Mouse (Mus musculus): ENCODE data around the gene Ppp1r27. TPM values are rescaled to one million over a fixed set of nuclear protein-coding genes. Genes with fewer than 3 reads are reported as not detected.

Gene Ppp1r27
- total RNA-seq (2021) (under 1 TPM in 1 of 2 experiments, not detected in 1; 0.34 TPM), polyA plus RNA-seq (2012; rRNA removed) (0.64 and 0.96 TPM in 2 replicates)
- long read RNA-seq: 0 reads

DNA sequence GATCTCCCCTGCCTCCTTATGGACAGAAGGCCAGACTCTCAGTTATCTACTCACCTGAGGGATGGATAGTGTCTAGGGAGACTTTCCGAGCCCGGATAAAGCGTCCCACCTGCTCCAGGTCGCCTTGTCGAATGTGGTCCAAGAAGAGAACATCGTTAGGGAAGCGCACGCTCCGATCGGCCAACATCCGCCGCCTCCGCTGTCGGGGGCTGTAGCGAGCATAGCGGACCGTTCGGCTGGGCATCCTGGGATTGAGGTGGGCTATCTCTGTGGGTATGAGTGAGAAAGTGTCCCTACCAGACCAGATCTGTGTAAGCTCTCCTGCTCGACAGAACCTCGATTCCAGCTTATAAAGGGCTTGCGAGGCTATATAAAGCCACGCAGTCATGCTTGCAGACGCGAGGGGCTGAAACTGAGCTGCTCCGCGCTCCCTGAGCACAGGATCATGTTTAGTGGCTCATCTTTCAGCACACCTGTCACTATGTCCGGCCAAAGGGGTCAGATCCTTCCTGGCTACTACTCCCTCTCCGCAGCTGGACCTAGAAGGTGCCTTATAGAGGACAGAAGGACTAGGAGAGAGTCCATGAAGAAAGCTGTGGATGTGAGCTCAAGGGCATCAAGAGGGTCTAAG is at the start of gene Ppp1r27:
Gene Ppp1r27 (minus strand): TSS at position 323 of the 631 bp plus-strand sequence.
- TF ChIP-seq CTCF (IDR thresholded peaks at IDR 0.05) (no peak), EP300 (IDR thresholded peaks at IDR 0.05; ENCODE audit: insufficient read depth, low read depth, low read length) (no peak), POLR2A (IDR thresholded peaks at IDR 0.05; ENCODE audit: insufficient read depth, low read depth, low read length) (no peak)
- 92% methylated on average over 28 of the region's 28 CpGs for WGBS
- Histone ChIP-seq H3K4me1 (ENCODE audit: control insufficient read depth, insufficient read depth, low read length) (peaks cover 14% of the 10 kb centered on the region), H3K27me3 (ENCODE audit: control insufficient read depth, insufficient read depth, low read length) (no peaks in the 10 kb centered on the region), H3K4me3 (peak within 1 kb of the TSS; percentile 96), H3K9ac (ENCODE audit: low read depth, low read length) (peak within 1 kb of the TSS; percentile 79), H3K79me2 (replicated peaks; ENCODE audit: control insufficient read depth, insufficient read depth, low read length) (no peaks in the 10 kb centered on the region), H3K27ac (peak within 1 kb of the TSS; percentile 93), H3K36me3 (ENCODE audit: control insufficient read depth, insufficient read depth, low read length) (no peaks in the 10 kb centered on the region)
- no peak for DNase-seq
- intact Hi-C loops (cut with DNase I): no loop called here

GRCm38 (mm10) chr11:120600716-120601115 is 49.8 kb upstream of the Ppp1r27 start:
- no peak overlapping the region for H3K27ac ChIP-seq
- no peaks in the 10 kb centered on the region; the same call in 1 of the 2 replicates for H3K36me3 ChIP-seq (ENCODE audit: control insufficient read depth, insufficient read depth, low read length)
- peaks cover 3% of the 10 kb centered on the region; the same call in 1 of the 2 replicates for H3K79me2 ChIP-seq (replicated peaks; ENCODE audit: control insufficient read depth, insufficient read depth, low read length)
- H3K4me3 ChIP-seq: no peak overlapping the region
- TF ChIP-seq POLR2A (IDR thresholded peaks at IDR 0.05; ENCODE audit: insufficient read depth, low read depth, low read length) (no peak), EP300 (IDR thresholded peaks at IDR 0.05; ENCODE audit: insufficient read depth, low read depth, low read length) (no peak), CTCF (IDR thresholded peaks at IDR 0.05) (no peak)
- peaks cover 7% of the 10 kb centered on the region for H3K4me1 ChIP-seq (ENCODE audit: control insufficient read depth, insufficient read depth, low read length)
- 86% methylated on average over 3 of the region's 3 CpGs for WGBS
- intact Hi-C loops (cut with DNase I): no loop called here
- no peaks in the 10 kb centered on the region for H3K27me3 ChIP-seq (ENCODE audit: control insufficient read depth, insufficient read depth, low read length)
- no peak for DNase-seq
- H3K9ac ChIP-seq (ENCODE audit: low read depth, low read length): no peak overlapping the region

DNA sequence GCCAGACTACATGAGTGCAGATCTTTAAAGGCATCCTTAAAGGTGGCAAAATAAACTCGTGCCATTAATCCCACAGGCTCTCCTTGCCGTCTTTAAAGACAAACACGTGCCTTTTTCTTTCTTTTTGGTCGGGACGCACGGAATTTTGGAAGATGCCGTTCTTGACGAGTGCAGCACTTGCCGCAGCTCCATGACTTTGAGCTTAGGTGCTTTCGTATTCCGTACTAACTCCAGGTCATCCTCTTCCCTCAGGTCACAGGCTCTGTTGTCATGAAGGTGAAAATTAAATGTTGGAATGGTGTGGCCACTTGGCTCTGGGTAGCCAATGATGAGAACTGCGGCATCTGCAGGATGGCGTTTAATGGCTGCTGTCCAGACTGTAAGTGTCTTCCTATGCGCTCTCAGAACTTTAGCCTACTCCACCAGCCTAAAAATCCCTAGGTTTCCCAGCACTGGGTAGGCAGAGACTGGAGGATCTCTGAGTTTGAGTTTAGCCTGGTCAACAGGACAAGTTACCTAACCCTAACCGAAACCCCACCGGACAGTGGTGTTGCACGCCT is 48.1 kb upstream of the Ppp1r27 start:
- Histone ChIP-seq H3K36me3 (ENCODE audit: control insufficient read depth, insufficient read depth, low read length) (no peaks in the 10 kb centered on the region; the same call in 1 of the 2 replicates), H3K4me1 (ENCODE audit: control insufficient read depth, insufficient read depth, low read length) (peaks cover 7% of the 10 kb centered on the region), H3K4me3 (peak overlapping the region; percentile 85), H3K27ac (peak overlapping the region; percentile 77), H3K79me2 (replicated peaks; ENCODE audit: control insufficient read depth, insufficient read depth, low read length) (peaks cover 3% of the 10 kb centered on the region), H3K27me3 (ENCODE audit: control insufficient read depth, insufficient read depth, low read length) (no peaks in the 10 kb centered on the region), H3K9ac (ENCODE audit: low read depth, low read length) (peak overlapping the region; percentile 81)
- TF ChIP-seq EP300 (IDR thresholded peaks at IDR 0.05; ENCODE audit: insufficient read depth, low read depth, low read length): no peak
- no peak for TF ChIP-seq CTCF (IDR thresholded peaks at IDR 0.05)
- intact Hi-C loops (cut with DNase I): no loop called here
- DNase-seq: no peak
- WGBS: 41% methylated on average over 17 of the region's 17 CpGs

GRCm38 (mm10) chr11:120598283-120598989 is 47.5 kb upstream of the Ppp1r27 start, which contains the start of the genes Alyref and Anapc11:
Gene Alyref (minus strand): TSS chr11:120598365.
Gene Anapc11 (plus strand): TSS chr11:120598421.
- intact Hi-C loops (cut with DNase I): no loop called here
- peaks cover 3% of the 10 kb centered on the region for H3K79me2 ChIP-seq (replicated peaks; ENCODE audit: control insufficient read depth, insufficient read depth, low read length)
- TF ChIP-seq CTCF (IDR thresholded peaks at IDR 0.05) (peak; percentile 26), POLR2A (IDR thresholded peaks at IDR 0.05; ENCODE audit: insufficient read depth, low read depth, low read length) (peak; percentile 53), EP300 (IDR thresholded peaks at IDR 0.05; ENCODE audit: insufficient read depth, low read depth, low read length) (no peak)
- peak within 1 kb of the TSS; percentile 77 for H3K27ac ChIP-seq
- DNase-seq: peak; percentile 96 to 97
- peak within 1 kb of the TSS; percentile 85 for H3K4me3 ChIP-seq
- no peaks in the 10 kb centered on the region; the same call in 1 of the 2 replicates for H3K36me3 ChIP-seq (ENCODE audit: control insufficient read depth, insufficient read depth, low read length)
- WGBS: under 1% methylated on average over 88 of the region's 88 CpGs
- H3K27me3 ChIP-seq (ENCODE audit: control insufficient read depth, insufficient read depth, low read length): no peaks in the 10 kb centered on the region
- H3K4me1 ChIP-seq (ENCODE audit: control insufficient read depth, insufficient read depth, low read length): peaks cover 7% of the 10 kb centered on the region
- H3K9ac ChIP-seq (ENCODE audit: low read depth, low read length): peak within 1 kb of the TSS; percentile 84

DNA sequence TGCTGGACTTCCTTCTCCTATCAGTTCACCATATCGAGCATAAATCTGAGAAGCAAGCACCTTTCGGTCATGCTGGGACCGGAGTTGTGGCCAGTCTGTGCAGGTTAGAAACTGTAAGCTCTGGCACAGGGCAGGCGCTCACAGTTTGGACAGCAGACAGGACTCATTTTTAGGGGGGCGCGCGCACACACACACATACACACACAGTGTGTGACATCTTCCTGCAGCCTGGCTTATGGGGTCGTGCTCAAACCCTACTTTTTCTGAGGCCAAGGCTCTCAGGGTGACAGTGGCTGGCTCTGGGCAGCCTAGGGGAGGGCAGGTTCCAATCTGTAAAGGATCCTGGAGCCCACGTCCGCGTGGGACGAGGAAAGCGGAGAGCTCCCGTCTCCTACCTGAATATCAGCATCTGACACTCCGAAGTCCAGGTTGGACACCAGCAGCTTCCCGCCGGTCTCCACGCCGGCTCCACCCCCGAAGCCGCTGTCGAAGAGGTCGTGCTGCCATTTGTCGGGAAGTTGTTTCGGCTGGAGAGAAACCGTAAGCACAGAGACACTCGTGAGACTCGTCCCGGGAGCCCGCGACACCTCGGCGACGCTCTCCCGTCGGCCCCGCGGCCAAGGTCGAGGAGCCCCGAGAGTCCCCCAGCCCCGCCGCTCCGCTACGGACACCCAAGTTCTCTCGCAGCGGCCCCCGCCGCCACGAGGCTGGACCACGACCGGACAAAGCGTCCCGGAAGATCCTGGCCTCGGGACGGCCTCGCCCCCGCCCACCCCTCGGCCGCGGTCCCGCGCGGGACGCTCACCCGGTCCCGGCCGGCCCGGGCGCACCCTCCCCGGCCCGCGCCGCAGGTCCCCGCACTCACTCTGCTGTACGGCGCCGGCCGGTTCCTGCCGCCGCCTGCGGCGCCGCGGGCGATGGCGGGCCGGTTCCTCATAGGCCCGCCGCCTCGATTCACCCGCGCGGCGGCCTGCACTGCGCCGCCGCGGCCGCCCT is 46.6 kb upstream of the Ppp1r27 start:
- Histone ChIP-seq H3K27ac (peak overlapping the region; percentile 77), H3K4me1 (ENCODE audit: control insufficient read depth, insufficient read depth, low read length) (peaks cover 7% of the 10 kb centered on the region), H3K79me2 (replicated peaks; ENCODE audit: control insufficient read depth, insufficient read depth, low read length) (peaks cover 3% of the 10 kb centered on the region), H3K27me3 (ENCODE audit: control insufficient read depth, insufficient read depth, low read length) (no peaks in the 10 kb centered on the region), H3K36me3 (ENCODE audit: control insufficient read depth, insufficient read depth, low read length) (no peaks in the 10 kb centered on the region; the same call in none of the 2 replicates), H3K9ac (ENCODE audit: low read depth, low read length) (peak overlapping the region; percentile 84), H3K4me3 (peak overlapping the region; percentile 85)
- no peak for DNase-seq
- TF ChIP-seq CTCF (IDR thresholded peaks at IDR 0.05) (no peak), POLR2A (IDR thresholded peaks at IDR 0.05; ENCODE audit: insufficient read depth, low read depth, low read length) (no peak), EP300 (IDR thresholded peaks at IDR 0.05; ENCODE audit: insufficient read depth, low read depth, low read length) (no peak)
- 3% methylated on average over 96 of the region's 99 CpGs for WGBS
- intact Hi-C loops (cut with DNase I): no loop called here

Measured in heart, adult 2 months (tissue).